Mouse (Mus musculus) liver, adult 2 months (tissue): Measurements from ENCODE around the gene Krt222.

ENCODE experiments used
- CTCF ChIP-seq: fragments of 200-500 bp; IDR thresholded peaks from 2 replicates; pipeline ENCODE4 v1.5.1; 2011; ENCODE audit warnings: low read depth, low read length, control low read depth
- POLR2A ChIP-seq: fragments of 200-500 bp; IDR thresholded peaks from 2 replicates; pipeline ENCODE4 v1.6.1; 2011; ENCODE audit warnings: low read length, control low read depth; ENCODE audit not compliant: insufficient read depth; ENCODE audit errors: extremely low read depth

DNA sequence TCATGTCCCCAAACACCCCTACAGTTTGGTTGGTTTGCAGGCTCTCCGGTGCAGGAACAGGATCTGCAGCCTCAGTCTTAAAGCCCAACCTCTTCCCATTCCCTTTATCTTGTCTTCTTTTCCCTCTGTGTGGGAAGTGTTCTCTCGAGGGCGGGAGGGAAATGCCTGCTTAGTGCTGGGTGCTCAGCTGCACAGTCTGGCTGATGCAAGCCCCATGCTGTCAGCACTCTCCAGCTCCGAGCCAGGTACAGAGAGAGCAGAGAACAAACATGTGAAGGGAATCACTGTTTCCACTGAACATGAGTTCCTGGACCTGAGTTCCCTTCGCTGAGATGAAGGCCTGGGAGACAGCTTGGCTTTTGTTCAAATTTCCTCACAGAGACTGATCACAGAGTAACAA lies 6.4 kb upstream of the Krt222 start:
- TF ChIP-seq POLR2A (no peak), CTCF (no peak)
